Mouse (Mus musculus) G1E (cell line): ENCODE measurements around the gene Laptm5.

Experiments used
- CTCF ChIP-seq: IDR thresholded peaks from 2 replicates; pipeline ENCODE4 v1.5.1; 2012; ENCODE audit warnings: low read depth, low read length, inconsistent platforms, mixed read lengths
- GATA1 ChIP-seq: IDR thresholded peaks from 2 replicates; pipeline ENCODE4 v1.6.1; 2012; ENCODE audit warnings: borderline replicate concordance, low read length, inconsistent platforms, mixed read lengths
- GATA2 ChIP-seq: IDR thresholded peaks from 2 replicates; pipeline ENCODE4 v1.6.1; 2012; ENCODE audit warnings: low read depth, low read length, inconsistent platforms, borderline replicate concordance
- POLR2AphosphoS5 ChIP-seq: IDR thresholded peaks from 2 replicates; pipeline ENCODE4 v1.6.1; 2012; ENCODE audit warnings: low read depth, low read length, inconsistent platforms; ENCODE audit not compliant: insufficient replicate concordance

DNA sequence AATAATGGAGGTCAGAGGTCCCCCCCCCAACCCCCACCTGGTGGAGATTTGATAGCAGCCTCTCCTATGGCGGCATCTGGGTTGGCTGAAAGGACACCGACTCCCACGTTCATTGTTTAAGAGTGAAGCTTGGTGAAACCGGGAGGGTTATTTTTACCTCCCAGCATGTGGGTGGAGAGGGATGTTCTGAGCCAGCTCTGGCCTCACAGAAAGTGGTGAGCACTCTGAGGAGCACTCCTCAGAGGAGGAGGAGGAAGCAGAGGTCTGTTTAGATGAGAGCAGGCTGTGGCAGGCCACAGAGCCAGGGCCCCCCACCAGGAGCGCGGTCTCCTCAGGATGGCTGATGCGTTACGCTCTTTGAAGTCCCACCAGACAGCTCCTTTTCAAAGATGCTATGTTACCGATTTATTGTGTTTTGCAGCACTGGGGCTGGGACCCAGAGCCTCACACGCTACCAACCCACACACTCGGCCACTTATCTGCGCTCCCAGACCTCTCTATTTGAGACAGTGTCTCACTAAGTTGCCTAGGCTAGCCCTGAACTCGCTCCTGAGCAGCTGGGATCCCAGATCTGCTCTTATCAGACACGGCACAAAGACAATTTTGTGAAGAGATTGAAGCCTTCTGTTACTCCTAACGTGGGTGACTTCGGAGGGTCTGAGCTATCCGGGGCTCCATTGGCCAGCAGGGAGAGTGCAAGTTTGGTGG is 3.6 kb upstream of the Laptm5 start:
- TF ChIP-seq CTCF, result no peak
- no peak for TF ChIP-seq POLR2AphosphoS5
- TF ChIP-seq GATA1, result no peak
- TF ChIP-seq GATA2, result no peak
